Mouse (Mus musculus) forebrain, embryonic 12.5 days (tissue): Measurements from ENCODE around the gene Afdn. TPM values are rescaled to one million over a fixed set of nuclear protein-coding genes. Genes with fewer than 3 reads are reported as not detected.
"Not testable (repeated sequence)": the region's sequence is repeated elsewhere in the genome, so short reads cannot be mapped to it uniquely, and the experiment has no call there.

Experiments used
- ATAC-seq: fragments of 200-750 bp; cut with Nextera tagmentation; 2 replicates; pipeline ENCODE4 v1.8.0; 2017; ENCODE audit warnings: moderate TSS enrichment; ENCODE audit not compliant: low FRiP score
- H3K27ac ChIP-seq: fragments of 300-500 bp; sonication (generic); 2 replicates; pipeline ENCODE4 v1.5.1; 2016; ENCODE audit warnings: mild to moderate bottlenecking
- H3K27me3 ChIP-seq: fragments of 300-500 bp; sonication (generic); 2 replicates; pipeline ENCODE4 v1.6.1; 2016; ENCODE audit warnings: mild to moderate bottlenecking
- H3K36me3 ChIP-seq: fragments of 300-500 bp; sonication (generic); replicated peaks from 2 replicates; pipeline ENCODE4 v1.6.1; 2016; ENCODE audit warnings: mild to moderate bottlenecking
- H3K4me1 ChIP-seq: fragments of 300-500 bp; sonication (generic); 2 replicates; pipeline ENCODE4 v1.6.1; 2016
- H3K4me2 ChIP-seq: fragments of 300-500 bp; sonication (generic); 2 replicates; pipeline ENCODE4 v1.6.1; 2016; ENCODE audit warnings: mild to moderate bottlenecking, moderate library complexity
- H3K4me3 ChIP-seq: fragments of 300-500 bp; sonication (generic); replicated peaks from 2 replicates; pipeline ENCODE4 v1.5.1; 2016; ENCODE audit warnings: mild to moderate bottlenecking
- H3K9ac ChIP-seq: fragments of 300-500 bp; sonication (generic); 2 replicates; pipeline ENCODE4 v1.6.1; 2016; ENCODE audit warnings: mild to moderate bottlenecking
- H3K9me3 ChIP-seq: fragments of 300-500 bp; sonication (generic); 2 replicates; pipeline ENCODE4 v1.6.1; 2016
- WGBS: fragments of 180-500 bp; shearing (Covaris S2); methylation state at CpG from one replicate; pipeline ENCODE4 v1.1.7; 2016; 5-methylcytosine and 5-hydroxymethylcytosine counted together
- polyA plus RNA-seq: library from polyadenylated mRNA; unstranded; fragments of >200 nt; fragmentation: Nextera tagmentation; extraction: Ambion mirVana; gene quantifications from 2 replicates; pipeline ENCODE4 v1.2.1, GENCODE M21; 2016

Gene Afdn
- polyA plus RNA-seq, 1 experiment from 2014 or later = 182 TPM

GRCm38 (mm10) chr17:13940487-13940886 is 180.1 kb downstream of the Afdn start:
- H3K27me3 ChIP-seq = no peaks in the 10 kb centered on the region
- ATAC-seq = no peak
- no peaks in the 10 kb centered on the region for H3K4me1 ChIP-seq
- H3K27ac ChIP-seq = no peak overlapping the region
- H3K36me3 ChIP-seq = no peaks in the 10 kb centered on the region
- 67% methylated on average over 1 of the region's 1 CpGs for WGBS
- H3K4me3 ChIP-seq = no peak overlapping the region
- no peak overlapping the region for H3K4me2 ChIP-seq
- H3K9ac ChIP-seq = no peak overlapping the region
- H3K9me3 ChIP-seq = no peaks in the 10 kb centered on the region

GRCm38 (mm10) chr17:13948073-13948472 is 187.7 kb downstream of the Afdn start, which contains the start of gene Gm7168:
TSS of gene Gm7168 (plus strand) at chr17:13948373.
- H3K4me1 ChIP-seq, H3K4me3 ChIP-seq, H3K9me3 ChIP-seq, ATAC-seq, H3K27me3 ChIP-seq, H3K36me3 ChIP-seq, H3K4me2 ChIP-seq, H3K27ac ChIP-seq, H3K9ac ChIP-seq: not testable (repeated sequence)
- WGBS = 86% methylated on average over 1 of the region's 2 CpGs

GRCm38 (mm10) chr17:13951570-13951969 is 191.2 kb downstream of the Afdn start:
- H3K9me3 ChIP-seq, H3K4me1 ChIP-seq, H3K36me3 ChIP-seq, H3K27ac ChIP-seq, H3K9ac ChIP-seq, H3K4me2 ChIP-seq, ATAC-seq, H3K4me3 ChIP-seq, H3K27me3 ChIP-seq: not testable (repeated sequence)
- WGBS = 89% methylated on average over 1 of the region's 1 CpGs

Other genes starting within 250 kb of the Afdn start
- 14.9 and 15.2 TPM in 2 replicates for gene Tcte2, start 1.3 kb downstream of the Afdn start, polyA plus RNA-seq
- gene Gm7168, start 187.8 kb downstream of the Afdn start, polyA plus RNA-seq = not detected in 2 replicates
- not detected in 2 replicates for gene Gm7356, start 243.2 kb downstream of the Afdn start, polyA plus RNA-seq